Mouse (Mus musculus): Measurements from ENCODE around the gene Eaf1.
"Not testable (repeated sequence)": the region's sequence is repeated elsewhere in the genome, so short reads cannot be mapped to it uniquely, and the experiment has no call there.

Eaf1 gene

DNA sequence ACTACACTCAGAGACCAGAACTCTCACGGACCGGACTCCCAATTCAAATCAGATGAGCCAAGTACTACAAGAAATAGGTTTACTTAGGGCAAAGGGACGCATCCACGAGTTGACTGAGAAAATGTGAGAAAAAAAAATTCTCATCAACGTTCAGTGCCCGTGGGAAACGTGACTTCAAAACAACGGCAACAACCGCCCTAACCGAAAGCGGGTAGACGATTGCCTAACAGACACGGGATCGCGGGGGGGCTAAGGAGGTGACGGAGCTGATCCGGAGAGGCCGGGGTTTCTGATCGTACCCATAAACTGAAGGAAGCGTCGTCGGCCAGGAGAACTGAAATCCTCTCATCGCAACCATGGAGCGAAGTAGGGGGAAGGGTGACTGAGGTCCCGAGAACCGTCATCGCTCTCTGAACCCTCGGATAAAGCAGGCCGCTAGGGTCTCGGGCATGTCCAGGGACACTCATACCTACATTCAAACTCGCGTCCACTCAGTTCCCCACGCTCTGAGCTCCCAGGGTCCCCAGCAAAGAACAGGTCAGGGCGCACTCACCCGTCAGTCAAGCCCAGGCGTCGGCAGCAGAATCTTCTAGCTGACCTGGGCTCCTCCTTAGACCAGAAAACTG, at the start of gene Eaf1:
Gene Eaf1 (plus strand): TSS at position 51 of the 626 bp plus-strand sequence.
- CTCF ChIA-PET, result interaction anchor here in 3 of 4 experiments (1.2 to 1.7 kb wide), 4 partner anchors 18 to 22 kb away, joined by 3 to 5 read pairs (median 4); no protein-coding TSS in a partner anchor
- POLR2A ChIA-PET, result interaction anchor here in 3 of 4 experiments (0.8 to 2.8 kb wide), 13 partner anchors 10 to 665 kb away, joined by 3 to 20 read pairs (median 3); partner anchors contain the start of genes Capn7 (in 1 of the 3), Dph3 (in 1 of the 3), Ncoa4 (in 1 of the 3) and Oxnad1 (in 1 of the 3)

GRCm38 (mm10) chr14:31448994-31449393, 45.2 kb upstream of the Eaf1 start:
- POLR2A ChIA-PET, result interaction anchor here in 2 of 4 experiments (0.6 to 1.1 kb wide), 3 partner anchors 9 to 134 kb away, joined by 3 to 8 read pairs (median 4); no protein-coding TSS in a partner anchor

GRCm38 (mm10) chr14:31453946-31454345, 40.3 kb upstream of the Eaf1 start:
- POLR2A ChIA-PET, result not testable (repeated sequence)
- CTCF ChIA-PET, result interaction anchor here in 3 of 4 experiments (1.9 to 2.2 kb wide), 3 partner anchors 10 to 19 kb away, joined by 6 to 10 read pairs (median 8); no protein-coding TSS in a partner anchor

More at GRCm38 (mm10) chr14:31448994-31449393, 45.2 kb upstream of the Eaf1 start:
- CTCF ChIA-PET, result interaction anchor here in 2 of 4 experiments (0.9 to 1.4 kb wide), 3 partner anchors 63 to 176 kb away, joined by 3 to 6 read pairs (median 5); no protein-coding TSS in a partner anchor

DNA sequence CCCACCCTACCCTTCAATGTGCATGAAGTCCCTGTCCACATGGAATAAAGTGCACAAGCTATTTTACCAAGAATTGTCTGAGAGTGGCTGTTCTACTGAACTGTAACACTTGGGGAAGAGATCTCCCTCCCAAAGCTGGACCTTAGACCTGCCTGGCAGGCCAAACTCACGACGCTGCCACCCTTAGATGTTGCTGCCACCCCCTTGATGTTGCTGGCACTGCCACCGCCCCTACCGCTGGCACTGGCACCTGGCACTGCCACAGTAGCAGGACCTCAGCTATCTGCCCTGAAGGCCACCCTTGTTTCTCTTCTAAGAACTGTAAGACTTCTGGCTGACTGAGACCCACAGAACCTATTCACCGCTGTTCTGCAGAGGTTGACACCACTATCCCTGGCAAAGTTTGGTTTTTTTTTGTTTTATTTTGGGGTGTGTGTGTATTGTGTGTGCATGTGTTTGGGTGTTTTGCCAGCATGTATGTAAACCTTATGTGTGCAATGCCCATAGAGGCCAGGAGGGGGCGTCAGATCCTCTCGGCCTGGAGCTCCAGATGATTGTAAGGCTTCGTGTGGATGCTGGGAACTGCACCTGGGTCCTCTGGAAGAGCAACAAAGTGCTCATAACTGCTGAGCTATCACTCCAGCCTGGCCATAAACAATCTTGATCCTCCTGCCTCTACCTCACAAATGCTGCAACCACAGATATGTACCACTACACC, 39.2 kb upstream of the Eaf1 start:
- POLR2A ChIA-PET, result interaction anchor here in 2 of 4 experiments (0.6 to 0.9 kb wide), 3 partner anchors 18 to 94 kb away, joined by 3 to 4 read pairs (median 3); no protein-coding TSS in a partner anchor
- CTCF ChIA-PET, result interaction anchor here (0.5 to 2.2 kb wide), 28 partner anchors 9 to 317 kb away, joined by 3 to 10 read pairs (median 4); partner anchors contain the start of gene Dnah1 (in 2 of the 4)

GRCm38 (mm10) chr14:31456064-31456721, 38.0 kb upstream of the Eaf1 start:
- POLR2A ChIA-PET, result no interaction called here
- CTCF ChIA-PET, result interaction anchor here (0.6 to 2.1 kb wide), 17 partner anchors 8 to 187 kb away, joined by 3 to 10 read pairs (median 4); partner anchors contain the start of gene Dnah1 (in 1 of the 4)

DNA sequence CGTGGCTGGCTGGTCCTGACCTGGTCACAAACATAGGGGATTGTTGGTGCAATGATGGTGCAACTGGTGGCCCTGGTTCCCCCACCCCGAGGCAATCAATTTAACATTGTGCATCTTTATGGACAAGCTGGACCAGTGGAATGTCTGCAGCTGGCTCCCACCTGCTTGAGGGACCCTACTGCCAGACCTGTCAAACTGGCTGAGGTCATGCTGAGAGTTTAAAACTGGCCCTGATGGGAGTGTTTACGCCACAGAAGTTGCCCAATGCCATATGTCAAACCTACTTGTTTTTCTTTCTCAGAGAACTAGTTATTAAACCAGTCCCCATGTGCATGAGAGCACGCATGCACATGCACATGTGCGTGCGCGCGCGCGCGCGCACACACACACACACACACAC, 36.2 kb upstream of the Eaf1 start:
- ChIA-PET POLR2A (no interaction called here), CTCF (interaction anchor here in 2 of 4 experiments (0.8 to 1.0 kb wide), 2 partner anchors 15 to 72 kb away, joined by 3 read pairs; no protein-coding TSS in a partner anchor)

- ChIA-PET CTCF (interaction anchor here (0.5 to 3.2 kb wide), 15 partner anchors 10 to 323 kb away, joined by 3 to 35 read pairs (median 4); partner anchors contain the start of gene Nisch (in 1 of the 4)), POLR2A (interaction anchor here in 1 of 4 experiments (1.0 to 1.2 kb wide), 2 partner anchors 11 to 15 kb away, joined by 3 read pairs; no protein-coding TSS in a partner anchor)
Observed at GRCm38 (mm10) chr14:31462226-31462625, 32.0 kb upstream of the Eaf1 start.

- POLR2A ChIA-PET, result interaction anchor here in 2 of 4 experiments (0.6 to 1.2 kb wide), 4 partner anchors 10 to 37 kb away, joined by 3 to 5 read pairs (median 3); no protein-coding TSS in a partner anchor
- CTCF ChIA-PET, result interaction anchor here (0.6 to 3.2 kb wide), 14 partner anchors 8 to 1704 kb away, joined by 3 to 35 read pairs (median 4); no protein-coding TSS in a partner anchor
Observed at GRCm38 (mm10) chr14:31462886-31463285, 31.3 kb upstream of the Eaf1 start.

DNA sequence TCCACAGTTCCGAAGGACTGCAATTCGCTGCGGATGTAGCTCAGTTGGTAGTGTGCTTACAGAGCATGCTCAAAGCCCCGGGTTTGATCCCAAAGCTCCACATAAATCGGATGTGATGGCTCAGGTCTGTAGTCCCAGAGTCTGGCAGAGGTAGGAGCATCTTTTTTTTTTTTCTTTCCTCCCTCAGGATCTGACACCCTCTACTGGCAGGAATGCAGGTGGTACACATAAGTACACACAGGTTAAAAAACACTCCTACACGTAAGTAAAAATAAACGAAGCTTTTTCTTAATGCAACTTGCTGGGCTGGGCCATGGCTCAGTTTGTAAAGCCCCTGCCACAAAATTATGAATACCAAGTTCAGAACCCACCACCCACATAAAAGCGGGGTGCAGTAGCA, 30.0 kb upstream of the Eaf1 start:
- POLR2A ChIA-PET, result interaction anchor here in 2 of 4 experiments (0.6 to 3.3 kb wide), 3 partner anchors 11 to 617 kb away, joined by 3 to 9 read pairs (median 4); no protein-coding TSS in a partner anchor
- CTCF ChIA-PET, result interaction anchor here (0.5 to 3.2 kb wide), 32 partner anchors 9 to 1242 kb away, joined by 3 to 35 read pairs (median 3); partner anchors contain the start of genes Btd (in 1 of the 4), Gm49387 (in 1 of the 4) and Hacl1 (in 1 of the 4)

DNA sequence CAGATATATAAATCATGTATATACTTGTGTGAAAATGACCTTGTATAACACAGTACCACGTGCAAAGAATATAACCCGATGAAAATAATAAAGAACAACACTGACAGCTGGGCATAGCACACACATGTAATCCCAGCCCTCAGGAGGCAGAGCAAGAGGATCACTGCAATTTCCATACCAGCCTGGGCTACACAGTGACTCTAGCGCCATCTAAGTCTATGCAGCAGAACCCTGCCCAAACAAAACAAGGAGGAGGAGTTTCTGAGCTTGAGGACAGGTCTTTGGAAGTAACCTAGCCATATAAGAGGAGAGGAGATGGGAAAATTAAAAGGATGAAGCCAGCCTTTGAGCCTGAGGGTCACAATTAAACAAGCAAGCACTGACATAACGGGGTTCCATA, 24.5 kb upstream of the Eaf1 start:
- POLR2A ChIA-PET, result interaction anchor here in 1 of 4 experiments (0.7 to 1.0 kb wide), 2 partner anchors 10 to 96 kb away, joined by 3 read pairs; no protein-coding TSS in a partner anchor
- CTCF ChIA-PET, result interaction anchor here in 3 of 4 experiments (0.6 to 1.6 kb wide), 5 partner anchors 35 to 120 kb away, joined by 3 to 4 read pairs (median 3); no protein-coding TSS in a partner anchor

GRCm38 (mm10) chr14:31472451-31473061, 21.6 kb upstream of the Eaf1 start:
- ChIA-PET POLR2A (interaction anchor here (0.6 to 1.3 kb wide), 31 partner anchors 9 to 898 kb away, joined by 3 to 8 read pairs (median 3); partner anchors contain the start of genes Capn7 (in 1 of the 4) and Sema3g (in 1 of the 4)), CTCF (interaction anchor here (0.5 to 3.2 kb wide), 156 partner anchors 9 to 1620 kb away, joined by 3 to 35 read pairs (median 5); partner anchors contain the start of genes Eaf1 (in 2 of the 4), Mettl6 (in 2 of the 4), Bap1 (in 1 of the 4) and Capn7 (in 1 of the 4))

- ChIA-PET CTCF (interaction anchor here in 3 of 4 experiments (0.6 to 3.2 kb wide), 11 partner anchors 10 to 201 kb away, joined by 3 to 35 read pairs (median 7); partner anchors contain the start of genes Capn7 (in 1 of the 3), Eaf1 (in 1 of the 3) and Mettl6 (in 1 of the 3)), POLR2A (interaction anchor here in 1 of 4 experiments (1.1 to 2.1 kb wide), 4 partner anchors 11 to 77 kb away, joined by 3 to 5 read pairs (median 4); partner anchors contain the start of gene Eaf1)
Observed at GRCm38 (mm10) chr14:31473297-31473696, 20.9 kb upstream of the Eaf1 start.

DNA sequence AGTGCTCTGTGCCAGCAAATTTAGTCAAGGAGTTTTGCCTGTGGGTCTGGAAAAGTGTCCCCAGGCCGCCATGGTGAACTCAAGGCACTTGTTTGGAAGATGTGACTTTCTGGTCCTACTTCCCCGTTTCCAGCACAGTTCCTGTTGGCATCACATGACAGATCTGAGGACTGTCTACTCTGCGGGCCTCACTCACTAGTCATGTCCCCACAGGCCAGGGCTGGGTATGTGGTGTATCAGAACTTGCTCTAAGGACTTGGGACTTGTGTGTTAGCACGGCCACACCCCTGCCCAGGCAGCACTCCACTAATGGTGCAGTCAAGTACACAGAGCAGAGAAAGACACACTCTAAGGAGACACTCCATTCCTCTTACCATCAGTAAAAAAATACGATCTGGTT, 11.8 kb upstream of the Eaf1 start:
- CTCF ChIA-PET, result interaction anchor here in 2 of 4 experiments (1.0 kb wide), 2 partner anchors 10 kb away, joined by 4 to 5 read pairs; no protein-coding TSS in a partner anchor
- POLR2A ChIA-PET, result no interaction called here

DNA sequence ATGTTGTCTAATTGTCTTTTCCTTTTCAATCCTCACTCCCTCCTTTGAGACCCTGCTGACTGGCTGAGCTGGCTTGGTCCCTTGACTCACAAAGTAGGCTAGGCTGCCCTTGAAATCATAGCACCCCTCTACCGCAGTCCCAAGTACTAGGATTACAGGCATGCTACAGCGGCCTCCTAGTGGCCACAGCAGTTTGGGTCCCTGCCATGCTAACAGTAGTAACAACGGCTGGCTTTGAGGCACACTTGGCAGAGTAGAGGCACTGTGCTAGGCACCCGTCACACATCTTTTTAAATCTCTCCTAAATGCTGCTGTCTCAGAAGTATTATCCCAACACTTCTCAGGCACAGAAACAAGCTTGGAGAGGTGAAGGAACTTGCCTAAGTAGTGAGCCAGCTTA, 7.7 kb upstream of the Eaf1 start:
- ChIA-PET POLR2A (no interaction called here), CTCF (interaction anchor here in 1 of 4 experiments (0.6 kb wide), 1 partner anchor 348 kb away, joined by 4 read pairs; no protein-coding TSS in a partner anchor)

DNA sequence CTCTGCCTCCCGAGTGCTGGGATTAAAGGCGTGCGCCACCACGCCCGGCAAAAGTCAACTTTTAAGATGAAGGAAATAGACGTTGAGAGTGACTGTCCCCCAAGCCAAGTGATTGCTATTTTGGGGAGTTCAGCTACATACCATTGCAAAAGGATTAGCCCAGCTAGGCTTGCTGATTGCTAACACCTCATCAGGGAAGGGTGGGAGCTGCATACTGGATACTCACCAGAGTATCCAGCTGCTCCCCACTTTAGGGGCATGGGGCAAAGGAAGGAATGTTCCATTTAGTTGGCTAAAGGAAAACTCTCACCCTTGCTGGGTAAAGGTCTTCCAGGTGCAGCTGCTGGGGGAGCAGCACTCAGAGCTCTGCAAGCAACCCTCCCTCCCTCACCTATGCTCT, 6.1 kb upstream of the Eaf1 start:
- CTCF ChIA-PET, result interaction anchor here in 1 of 4 experiments (0.5 to 0.6 kb wide), 2 partner anchors 33 to 37 kb away, joined by 3 read pairs; no protein-coding TSS in a partner anchor
- POLR2A ChIA-PET, result interaction anchor here in 1 of 4 experiments (1.1 kb wide), 1 partner anchor 14 kb away, joined by 3 read pairs; no protein-coding TSS in a partner anchor

GRCm38 (mm10) chr14:31493901-31494300, 298 bp upstream of the Eaf1 start:
- CTCF ChIA-PET, result interaction anchor here in 2 of 4 experiments (0.5 to 1.7 kb wide), 3 partner anchors 21 kb away, joined by 3 to 5 read pairs (median 4); no protein-coding TSS in a partner anchor
- POLR2A ChIA-PET, result interaction anchor here in 2 of 4 experiments (0.6 to 2.8 kb wide), 10 partner anchors 11 to 665 kb away, joined by 3 to 20 read pairs (median 4); partner anchors contain the start of genes Dph3 (in 1 of the 2), Ncoa4 (in 1 of the 2) and Oxnad1 (in 1 of the 2)

All from embryonic stem cell, embryonic (primary cell).